Mouse (Mus musculus) gonadal fat pad, adult 2 months (tissue): ENCODE results near the gene Mterf4. TPM values are rescaled to one million over a fixed set of nuclear protein-coding genes. Genes with fewer than 3 reads are reported as not detected.
"Not testable (repeated sequence)": the region's sequence is repeated elsewhere in the genome, so short reads cannot be mapped to it uniquely, and the experiment has no call there.

Experiments
- DNase-seq: peaks from one replicate; pipeline ENCODE4 v3.0.0-alpha.2; 2012; ENCODE audit warnings: low read depth
- polyA plus RNA-seq: library from polyadenylated mRNA; depleted of rRNA; stranded (reverse); fragments of >200 nt; gene quantifications from 2 replicates; pipeline ENCODE4 v1.2.3, GENCODE M21; 2012; rRNA removed

Gene Mterf4
- polyA plus RNA-seq: 8.1 and 10.8 TPM in 2 replicates

DNA sequence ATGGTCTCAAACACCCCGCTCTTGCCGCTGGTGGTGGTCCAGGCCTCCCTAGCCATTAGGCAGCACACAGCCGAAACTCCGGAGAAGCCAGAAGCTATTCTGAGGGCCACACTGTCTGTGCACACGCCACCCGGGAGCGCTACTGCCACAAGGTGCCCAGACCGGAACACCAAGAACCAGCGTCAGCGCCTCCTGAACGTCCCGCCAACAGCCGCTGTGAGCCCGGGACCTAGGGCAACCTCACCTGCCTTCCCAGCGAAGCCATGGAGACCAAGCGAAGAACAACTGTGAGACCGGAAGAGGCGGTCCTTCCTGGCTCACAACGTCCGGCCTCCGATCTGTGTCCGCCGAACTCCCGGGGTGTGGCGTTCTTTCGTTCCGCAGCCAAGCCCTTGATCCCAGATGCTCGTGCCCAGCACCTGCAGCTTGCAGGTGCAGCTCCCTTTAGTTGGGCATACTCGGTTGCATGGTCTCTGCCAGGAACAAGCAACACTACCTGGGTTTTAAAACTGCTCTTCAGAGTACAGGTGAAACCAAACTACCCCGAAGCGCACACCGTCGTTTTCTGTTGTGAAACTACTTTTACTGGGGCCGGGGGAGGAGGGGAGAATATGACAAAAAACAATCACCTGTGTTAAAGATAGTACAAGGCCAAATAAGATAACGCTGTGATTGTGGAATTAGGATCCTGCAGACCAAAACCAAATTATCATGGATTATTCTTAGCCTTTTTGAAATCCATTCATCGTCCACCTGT lies at the start of gene Mterf4:
Mterf4 (minus strand) TSS at position 335 of the 757 bp plus-strand sequence.
- DNase-seq: peak; percentile 34

- DNase-seq: no peak
Observed at GRCm38 (mm10) chr1:93352724-93353123, 47.0 kb upstream of the Mterf4 start.

- DNase-seq: no peak
Observed at GRCm38 (mm10) chr1:93349701-93350100, 44.0 kb upstream of the Mterf4 start.

DNA sequence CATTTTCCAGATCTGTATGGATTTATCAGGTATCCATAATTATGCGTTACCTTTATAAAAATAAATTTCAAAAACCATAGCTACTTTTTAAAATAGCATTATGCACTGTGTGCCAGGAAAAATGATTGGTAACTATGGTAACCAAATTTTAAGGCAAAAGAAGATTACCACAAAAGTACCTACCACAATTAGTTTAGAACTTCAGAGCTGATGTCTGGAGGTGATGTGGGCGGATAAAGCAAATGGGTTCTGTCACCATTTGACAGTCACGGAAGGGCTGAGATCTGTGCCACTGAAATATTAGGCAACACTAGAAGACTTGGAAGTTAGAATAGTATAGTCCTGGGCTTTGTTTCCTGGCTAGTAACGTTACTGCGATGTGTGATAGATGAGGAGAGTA lies 41.5 kb upstream of the Mterf4 start:
- DNase-seq: no peak

- DNase-seq: peak; percentile 69
Observed at GRCm38 (mm10) chr1:93343504-93344047, 37.9 kb upstream of the Mterf4 start.

GRCm38 (mm10) chr1:93342648-93343503 lies 37.2 kb upstream of the Mterf4 start, which contains the start of the genes Ppp1r7 and Pask:
TSS of gene Ppp1r7 (plus strand) at chr1:93342854.
TSS of gene Pask (minus strand) at chr1:93343482.
- DNase-seq: peak; percentile 76

GRCm38 (mm10) chr1:93334621-93335020 lies 28.9 kb upstream of the Mterf4 start:
- DNase-seq: no peak

DNA sequence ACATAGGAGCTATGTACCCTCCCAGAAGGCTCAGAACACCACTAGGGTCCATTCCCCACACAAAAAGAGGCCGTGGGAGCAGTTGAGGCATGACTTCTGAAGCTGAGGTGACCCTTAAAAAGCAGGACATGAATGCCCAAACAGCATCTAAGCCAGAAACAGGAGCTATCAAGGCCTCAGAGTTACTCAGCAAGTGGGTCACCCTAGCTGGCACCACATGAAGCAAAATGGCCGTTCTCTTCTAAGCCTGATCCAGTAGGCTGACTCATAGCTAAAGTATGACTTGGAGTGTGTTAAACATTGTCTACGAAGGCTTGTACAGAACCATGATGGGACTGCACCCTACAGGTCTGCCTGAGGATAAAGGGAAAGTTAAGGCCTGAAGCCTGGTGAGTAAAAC lies 20.7 kb upstream of the Mterf4 start:
- DNase-seq: no peak

DNA sequence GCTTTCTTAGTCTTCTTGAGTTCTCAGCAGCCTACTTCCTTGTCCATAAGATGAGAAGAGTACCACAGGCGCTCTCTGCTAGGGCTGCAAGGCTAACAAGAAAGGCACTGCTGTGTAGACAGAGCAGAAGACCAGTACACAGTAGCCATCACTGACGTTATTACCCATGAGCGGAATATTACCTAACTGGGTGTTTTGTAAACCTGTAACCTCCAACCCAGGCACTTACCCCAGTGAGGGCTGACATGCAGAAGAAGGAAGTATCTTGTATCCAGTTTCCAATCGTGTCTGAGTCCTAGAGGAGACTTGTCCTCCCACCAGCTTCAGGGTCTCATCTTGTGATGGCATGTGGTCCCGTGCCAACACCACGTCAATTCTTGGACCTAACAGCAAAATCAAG lies 18.3 kb upstream of the Mterf4 start:
- DNase-seq: no peak

- DNase-seq: no peak
Observed at GRCm38 (mm10) chr1:93300578-93300977, 5.1 kb downstream of the Mterf4 start.

DNA sequence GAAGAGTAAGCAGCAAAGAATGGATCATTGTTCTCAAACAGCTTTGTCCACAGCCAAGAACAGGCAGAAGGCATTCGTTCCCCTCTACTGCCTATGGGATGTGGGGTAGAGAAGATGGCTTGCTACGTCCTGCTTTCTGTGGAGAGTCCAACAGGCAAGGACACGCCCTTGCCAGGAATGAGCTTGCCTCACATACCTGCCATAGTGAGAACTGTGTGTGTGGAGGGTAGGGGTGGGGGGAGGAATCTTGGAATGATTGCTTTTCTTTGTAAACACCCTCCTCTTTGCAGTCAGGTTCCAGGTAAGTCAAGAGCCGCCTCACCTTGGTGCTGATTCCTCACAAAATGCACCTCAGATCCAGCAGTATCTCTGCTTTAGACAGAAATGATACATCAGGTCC lies 5.9 kb downstream of the Mterf4 start:
- DNase-seq: no peak

DNA sequence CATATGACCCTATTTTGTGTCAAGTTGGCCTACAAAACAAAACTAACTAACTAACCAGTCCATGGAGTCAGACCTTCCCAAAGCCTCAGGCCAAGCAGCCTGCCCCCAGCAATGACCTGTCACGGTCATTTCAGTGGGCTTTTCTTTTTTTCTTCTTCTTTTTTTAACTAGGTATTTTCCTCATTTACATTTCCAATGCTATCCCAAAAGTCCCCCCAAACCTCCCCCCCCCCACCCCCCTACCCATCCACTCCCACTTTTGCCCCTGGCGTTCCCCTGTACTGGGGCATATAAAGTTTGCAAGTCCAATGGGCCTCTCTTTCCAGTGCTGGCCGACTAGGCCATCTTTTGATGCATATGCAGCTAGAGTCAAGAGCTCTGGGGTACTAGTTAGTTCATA lies 11.2 kb downstream of the Mterf4 start:
- not testable (repeated sequence) for DNase-seq

- no peak for DNase-seq
Observed at GRCm38 (mm10) chr1:93292006-93292405, 13.7 kb downstream of the Mterf4 start.

DNA sequence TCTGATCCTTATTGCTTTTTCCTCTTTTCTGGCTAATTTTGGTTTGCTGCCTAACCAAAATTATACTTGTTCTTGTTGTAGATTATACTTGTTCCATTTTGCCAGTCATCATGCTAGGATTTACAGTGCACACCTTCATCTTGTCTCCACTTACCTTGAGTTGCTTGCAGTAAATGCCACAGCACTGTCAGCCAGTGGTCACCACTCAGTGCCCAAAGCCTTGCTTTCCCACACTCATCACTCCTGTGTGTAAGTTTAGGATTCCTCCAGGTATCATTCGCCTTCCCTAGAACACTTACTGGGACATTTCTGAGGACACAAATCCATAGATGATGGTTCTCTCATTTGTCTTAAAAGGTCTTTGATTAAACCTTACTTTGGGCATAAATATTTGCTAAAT lies 14.1 kb downstream of the Mterf4 start:
- no peak for DNase-seq

DNA sequence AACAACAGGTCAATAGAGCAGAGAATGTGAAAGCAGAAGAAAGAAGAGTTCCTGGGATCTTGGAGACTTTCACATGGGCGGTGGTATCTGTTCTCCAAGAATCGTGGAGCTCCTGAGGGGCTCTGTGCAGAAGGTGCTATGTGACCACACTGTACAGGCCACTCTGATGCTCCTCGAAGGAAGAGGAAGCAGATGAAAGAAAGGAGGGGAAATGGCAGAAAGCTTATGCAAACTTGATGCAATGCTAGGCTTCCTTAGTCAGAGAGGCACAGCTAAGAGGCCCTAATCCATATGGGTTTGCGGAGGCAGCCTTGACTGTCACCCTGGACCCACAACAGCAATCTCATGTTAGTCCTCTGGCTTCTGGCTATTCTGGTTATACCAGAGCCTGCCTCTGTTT lies 14.8 kb downstream of the Mterf4 start:
- DNase-seq: no peak

- DNase-seq: no peak
Observed at GRCm38 (mm10) chr1:93289678-93290214, 16.0 kb downstream of the Mterf4 start.

GRCm38 (mm10) chr1:93277041-93277440 lies 28.7 kb downstream of the Mterf4 start:
- no peak for DNase-seq

DNA sequence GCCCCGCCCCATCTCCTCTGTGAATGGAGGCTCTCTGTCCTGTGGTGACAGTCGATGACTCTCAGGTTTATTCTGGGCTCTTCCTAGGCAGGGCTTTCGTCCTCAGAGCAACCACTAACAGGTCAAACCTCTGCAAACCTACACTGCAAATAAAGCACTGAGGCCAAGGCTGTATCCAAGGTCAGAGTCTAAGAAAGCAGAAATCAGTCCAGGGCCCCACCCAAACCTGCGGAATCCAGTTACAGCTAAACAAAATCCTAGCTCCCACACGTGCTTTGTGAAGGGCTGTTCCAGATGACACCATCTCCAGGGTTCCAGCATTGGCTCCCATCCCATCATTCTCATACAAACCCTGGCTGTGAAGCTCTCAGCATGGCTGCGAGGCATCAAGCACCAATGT lies 30.2 kb downstream of the Mterf4 start:
- no peak for DNase-seq

DNA sequence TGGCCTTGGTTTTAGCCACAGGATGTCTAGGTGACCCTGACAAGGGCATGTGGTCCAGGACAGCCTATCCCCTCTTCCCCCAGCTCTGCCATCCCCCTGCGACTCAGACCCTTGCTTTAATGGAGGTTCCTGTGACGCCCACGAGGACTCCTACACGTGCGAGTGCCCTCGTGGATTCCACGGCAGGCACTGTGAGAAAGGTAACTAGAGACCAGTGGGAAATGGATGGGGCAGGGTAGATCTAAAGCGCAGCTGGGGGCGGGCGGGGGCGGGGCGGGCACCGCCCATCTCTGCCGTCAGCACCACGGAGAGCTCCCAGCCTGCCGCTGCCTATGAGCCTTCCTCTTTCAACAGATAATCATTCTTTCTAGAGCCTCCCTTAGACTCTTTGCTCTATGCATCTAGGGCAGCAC lies 33.3 kb downstream of the Mterf4 start:
- no peak for DNase-seq

- no peak for DNase-seq
Observed at GRCm38 (mm10) chr1:93271751-93272150, 34.0 kb downstream of the Mterf4 start.

DNA sequence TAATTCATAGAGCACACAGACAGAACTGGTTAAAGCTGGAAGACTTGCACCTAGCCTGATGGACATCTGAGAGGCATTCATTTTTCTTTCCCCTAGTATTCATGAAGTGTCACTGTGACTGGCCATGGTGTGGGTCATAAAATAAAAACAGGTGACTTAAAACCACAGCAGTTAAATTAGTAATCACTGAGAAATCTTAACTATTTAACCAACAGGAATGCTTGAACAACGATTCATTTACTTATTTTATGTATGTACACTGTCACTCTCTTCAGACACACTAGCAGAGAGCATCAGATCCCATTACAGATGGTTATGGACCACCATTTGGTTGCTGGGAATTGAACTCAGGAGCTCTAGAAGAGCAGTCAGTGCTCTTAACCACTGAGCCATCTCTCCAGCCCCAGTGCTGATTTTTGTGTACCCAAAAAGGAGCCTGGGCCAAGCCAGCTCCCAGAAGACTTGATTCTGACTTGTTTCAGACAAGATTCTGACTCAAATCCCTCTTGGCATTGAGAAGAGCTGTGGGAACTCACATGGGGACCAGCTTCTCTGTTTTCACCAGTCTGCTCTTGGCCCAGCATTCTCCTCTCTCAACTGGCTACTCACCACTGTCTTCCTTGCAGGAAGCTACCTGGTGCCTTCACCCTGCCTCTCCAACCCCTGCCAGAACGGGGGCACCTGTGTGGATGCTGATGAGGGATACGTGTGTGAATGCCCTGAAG lies 35.0 kb downstream of the Mterf4 start:
- no peak for DNase-seq

DNA sequence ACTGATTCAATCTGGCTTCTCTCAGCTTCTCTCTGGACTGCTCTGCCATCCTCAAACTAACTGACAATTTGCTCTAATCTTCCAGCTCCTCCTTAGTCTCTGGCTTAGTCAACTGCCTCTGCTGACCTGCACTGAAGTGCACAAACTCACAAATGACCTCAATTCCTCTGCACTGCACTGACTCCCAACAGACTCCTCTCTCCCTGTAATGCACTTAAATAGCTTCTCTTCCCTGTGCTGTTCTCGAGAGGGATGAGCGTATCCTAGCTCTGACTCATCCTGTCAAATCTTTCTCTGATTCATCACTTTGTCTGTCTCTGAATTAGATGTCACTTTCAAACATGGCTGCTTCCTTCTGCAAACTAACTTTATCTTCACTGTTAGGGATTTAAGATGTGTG lies 37.5 kb downstream of the Mterf4 start:
- DNase-seq: no peak
